Mouse (Mus musculus): Measurements from ENCODE around the gene Cep126.

Cep126 gene

GRCm38 (mm10) chr9:8134117-8134574 lies at the start of gene Cep126:
Cep126 (minus strand) TSS chr9:8134294.
- CTCF ChIA-PET: no interaction called here
- POLR2A ChIA-PET: interaction anchor here in 1 of 4 experiments (0.6 to 2.1 kb wide), 3 partner anchors 11 to 297 kb away, joined by 3 to 5 read pairs (median 4); partner anchors contain the start of gene Birc2

- ChIA-PET POLR2A (no interaction called here), CTCF (no interaction called here)
Measured at GRCm38 (mm10) chr9:8179554-8179953, 45.5 kb upstream of the Cep126 start.

GRCm38 (mm10) chr9:8177099-8177498 lies 43.0 kb upstream of the Cep126 start:
- CTCF ChIA-PET: no interaction called here

GRCm38 (mm10) chr9:8157011-8157410 lies 22.9 kb upstream of the Cep126 start:
- POLR2A ChIA-PET: no interaction called here

More at GRCm38 (mm10) chr9:8177099-8177498, 43.0 kb upstream of the Cep126 start:
- POLR2A ChIA-PET: no interaction called here

GRCm38 (mm10) chr9:8139501-8139900 lies 5.4 kb upstream of the Cep126 start:
- CTCF ChIA-PET: no interaction called here
- POLR2A ChIA-PET: no interaction called here

More at GRCm38 (mm10) chr9:8157011-8157410, 22.9 kb upstream of the Cep126 start:
- CTCF ChIA-PET: no interaction called here

GRCm38 (mm10) chr9:8133586-8134115 lies 443 bp downstream of the Cep126 start:
- ChIA-PET POLR2A (no interaction called here), CTCF (no interaction called here)

- POLR2A ChIA-PET: no interaction called here
Measured at GRCm38 (mm10) chr9:8123495-8123894, 10.6 kb downstream of the Cep126 start.

GRCm38 (mm10) chr9:8114516-8114915 lies 19.6 kb downstream of the Cep126 start:
- ChIA-PET CTCF (no interaction called here), POLR2A (no interaction called here)

More at GRCm38 (mm10) chr9:8123495-8123894, 10.6 kb downstream of the Cep126 start:
- CTCF ChIA-PET: no interaction called here

GRCm38 (mm10) chr9:8103050-8103449 lies 31.0 kb downstream of the Cep126 start:
- CTCF ChIA-PET: no interaction called here
- POLR2A ChIA-PET: no interaction called here

GRCm38 (mm10) chr9:8100962-8101361 lies 33.1 kb downstream of the Cep126 start:
- ChIA-PET POLR2A (no interaction called here), CTCF (no interaction called here)

- POLR2A ChIA-PET: interaction anchor here in 1 of 4 experiments (1.2 kb wide), 1 partner anchor 108 kb away, joined by 4 read pairs; no protein-coding TSS in a partner anchor
Measured at GRCm38 (mm10) chr9:8078882-8079281, 55.2 kb downstream of the Cep126 start.

GRCm38 (mm10) chr9:8074345-8074744 lies 59.7 kb downstream of the Cep126 start:
- ChIA-PET CTCF (interaction anchor here in 1 of 4 experiments (1.1 kb wide), 1 partner anchor 17 kb away, joined by 3 read pairs; no protein-coding TSS in a partner anchor), POLR2A (no interaction called here)

More at GRCm38 (mm10) chr9:8078882-8079281, 55.2 kb downstream of the Cep126 start:
- CTCF ChIA-PET: no interaction called here

- CTCF ChIA-PET: interaction anchor here in 3 of 4 experiments (0.5 to 1.1 kb wide), 5 partner anchors 18 to 470 kb away, joined by 3 to 5 read pairs (median 3); no protein-coding TSS in a partner anchor
Measured at GRCm38 (mm10) chr9:8073203-8073755, 60.8 kb downstream of the Cep126 start.

GRCm38 (mm10) chr9:8059636-8060035 lies 74.5 kb downstream of the Cep126 start:
- POLR2A ChIA-PET: interaction anchor here in 1 of 4 experiments (1.2 kb wide), 1 partner anchor 56 kb away, joined by 3 read pairs; no protein-coding TSS in a partner anchor
- CTCF ChIA-PET: no interaction called here

More at GRCm38 (mm10) chr9:8073203-8073755, 60.8 kb downstream of the Cep126 start:
- POLR2A ChIA-PET: interaction anchor here in 1 of 4 experiments (0.6 kb wide), 1 partner anchor 113 kb away, joined by 3 read pairs; no protein-coding TSS in a partner anchor

GRCm38 (mm10) chr9:8054831-8055230 lies 79.3 kb downstream of the Cep126 start:
- POLR2A ChIA-PET: interaction anchor here in 2 of 4 experiments (0.9 to 1.8 kb wide), 5 partner anchors 9 to 77 kb away, joined by 3 to 5 read pairs (median 3); partner anchors contain the start of gene Yap1 (in 1 of the 2)
- CTCF ChIA-PET: no interaction called here

GRCm38 (mm10) chr9:8043044-8043387 lies 91.1 kb downstream of the Cep126 start:
- CTCF ChIA-PET: no interaction called here
- POLR2A ChIA-PET: interaction anchor here in 2 of 4 experiments (0.6 to 1.7 kb wide), 6 partner anchors 8 to 38 kb away, joined by 3 to 6 read pairs (median 4); no protein-coding TSS in a partner anchor

- ChIA-PET POLR2A (interaction anchor here in 1 of 4 experiments (1.1 to 2.2 kb wide), 4 partner anchors 14 to 40 kb away, joined by 3 to 8 read pairs (median 6); no protein-coding TSS in a partner anchor), CTCF (no interaction called here)
Measured at GRCm38 (mm10) chr9:8042338-8043043, 91.6 kb downstream of the Cep126 start, which contains the start of gene Cfap300. Cfap300 (minus strand) TSS chr9:8042823.

- POLR2A ChIA-PET: interaction anchor here (0.7 to 2.8 kb wide), 20 partner anchors 17 to 272 kb away, joined by 3 to 29 read pairs (median 4); partner anchors contain the start of genes Yap1 (in 3 of the 4), Birc2 (in 1 of the 4) and Tmem123 (in 1 of the 4)
- CTCF ChIA-PET: interaction anchor here in 2 of 4 experiments (0.6 to 1.3 kb wide), 5 partner anchors 13 to 585 kb away, joined by 3 to 4 read pairs (median 3); no protein-coding TSS in a partner anchor
Measured at GRCm38 (mm10) chr9:8035546-8035945, 98.5 kb downstream of the Cep126 start.

- CTCF ChIA-PET: interaction anchor here in 2 of 4 experiments (0.6 to 0.9 kb wide), 4 partner anchors 12 to 584 kb away, joined by 3 to 4 read pairs (median 3); no protein-coding TSS in a partner anchor
- POLR2A ChIA-PET: interaction anchor here (0.7 to 2.8 kb wide), 19 partner anchors 8 to 272 kb away, joined by 3 to 29 read pairs (median 4); partner anchors contain the start of genes Yap1 (in 2 of the 4), Birc2 (in 1 of the 4) and Tmem123 (in 1 of the 4)
Measured at GRCm38 (mm10) chr9:8035091-8035490, 99.0 kb downstream of the Cep126 start.
